Mouse (Mus musculus) embryonic facial prominence, embryonic 10.5 days (tissue): ENCODE measurements around the gene Gnat1. TPM values are rescaled to one million over a fixed set of nuclear protein-coding genes. Genes with fewer than 3 reads are reported as not detected.

Source experiments
- DNase-seq: peaks from one replicate; pipeline ENCODE4 v3.0.0-alpha.2; 2017; ENCODE audit warnings: low spot score
- H3K27ac ChIP-seq: fragments of 300-500 bp; sonication (generic); replicated peaks from 2 replicates; pipeline ENCODE4 v1.5.1; 2016; ENCODE audit warnings: mild to moderate bottlenecking
- H3K27me3 ChIP-seq: fragments of 300-500 bp; sonication (generic); replicated peaks from 2 replicates; pipeline ENCODE4 v1.6.1; 2016; ENCODE audit warnings: low read depth, mild to moderate bottlenecking; ENCODE audit not compliant: poor library complexity, severe bottlenecking
- H3K36me3 ChIP-seq: fragments of 300-500 bp; sonication (generic); replicated peaks from 2 replicates; pipeline ENCODE4 v1.6.1; 2016; ENCODE audit warnings: mild to moderate bottlenecking, moderate library complexity
- H3K4me1 ChIP-seq: fragments of 300-500 bp; sonication (generic); 2 replicates; pipeline ENCODE4 v1.6.1; 2016
- H3K4me3 ChIP-seq: fragments of 300-500 bp; sonication (generic); 2 replicates; pipeline ENCODE4 v1.5.1; 2016; ENCODE audit warnings: mild to moderate bottlenecking, moderate library complexity
- H3K9me3 ChIP-seq: fragments of 300-500 bp; sonication (generic); 2 replicates; pipeline ENCODE4 v1.6.1; 2016; ENCODE audit warnings: mild to moderate bottlenecking
- WGBS: fragments of 180-500 bp; shearing (Covaris S2); methylation state at CpG from one replicate; pipeline ENCODE4 v1.1.7; 2016; 5-methylcytosine and 5-hydroxymethylcytosine counted together
- polyA plus RNA-seq: library from polyadenylated mRNA; unstranded; fragments of >200 nt; fragmentation: Nextera tagmentation; extraction: Ambion mirVana; gene quantifications from 2 replicates; pipeline ENCODE4 v1.2.1, GENCODE M21; 2016

Gnat1 gene
- polyA plus RNA-seq, 1 experiment from 2014 or later, result 3.4 TPM

GRCm38 (mm10) chr9:107633661-107634405 lies 45.7 kb downstream of the Gnat1 start:
- H3K4me3 ChIP-seq, result peak overlapping the region; percentile 95
- no peaks in the 10 kb centered on the region for H3K27me3 ChIP-seq
- H3K9me3 ChIP-seq, result no peaks in the 10 kb centered on the region
- peak; percentile 49 for DNase-seq
- H3K27ac ChIP-seq, result peak overlapping the region; percentile 96
- H3K4me1 ChIP-seq, result peaks cover 88% of the 10 kb centered on the region
- 3% methylated on average over 15 of the region's 15 CpGs for WGBS
- H3K36me3 ChIP-seq, result peaks cover 27% of the 10 kb centered on the region

GRCm38 (mm10) chr9:107633091-107633660 lies 46.3 kb downstream of the Gnat1 start:
- WGBS, result 2% methylated on average over 33 of the region's 33 CpGs
- Histone ChIP-seq H3K4me3 (peak overlapping the region; percentile 95), H3K27me3 (no peaks in the 10 kb centered on the region), H3K4me1 (peaks cover 94% of the 10 kb centered on the region), H3K36me3 (peaks cover 33% of the 10 kb centered on the region), H3K27ac (peak overlapping the region; percentile 96), H3K9me3 (no peaks in the 10 kb centered on the region)
- DNase-seq, result peak; percentile 85

GRCm38 (mm10) chr9:107632478-107632877 lies 47.0 kb downstream of the Gnat1 start:
- H3K9me3 ChIP-seq, result no peaks in the 10 kb centered on the region
- no peaks in the 10 kb centered on the region for H3K27me3 ChIP-seq
- no peak for DNase-seq
- peak overlapping the region; percentile 96 for H3K27ac ChIP-seq
- H3K36me3 ChIP-seq, result peaks cover 39% of the 10 kb centered on the region
- peak overlapping the region; percentile 95 for H3K4me3 ChIP-seq
- H3K4me1 ChIP-seq, result peaks cover 96% of the 10 kb centered on the region
- WGBS, result 76% methylated on average over 6 of the region's 6 CpGs

- H3K27me3 ChIP-seq, result no peaks in the 10 kb centered on the region
- no peak for DNase-seq
- WGBS, result 77% methylated on average over 8 of the region's 8 CpGs
- no peaks in the 10 kb centered on the region for H3K9me3 ChIP-seq
- peaks cover 96% of the 10 kb centered on the region for H3K4me1 ChIP-seq
- H3K27ac ChIP-seq, result peak overlapping the region; percentile 96
- peak overlapping the region; percentile 95 for H3K4me3 ChIP-seq
- peaks cover 40% of the 10 kb centered on the region for H3K36me3 ChIP-seq
Measured at GRCm38 (mm10) chr9:107631861-107632260, 47.7 kb downstream of the Gnat1 start.

- no peaks in the 10 kb centered on the region for H3K9me3 ChIP-seq
- H3K36me3 ChIP-seq, result peaks cover 44% of the 10 kb centered on the region
- 54% methylated on average over 9 of the region's 9 CpGs for whole genome bisulfite sequencing
- peak overlapping the region; percentile 95 for H3K4me3 ChIP-seq
- H3K27ac ChIP-seq, result peak overlapping the region; percentile 96
- H3K27me3 ChIP-seq, result no peaks in the 10 kb centered on the region
- peaks cover 97% of the 10 kb centered on the region for H3K4me1 ChIP-seq
- DNase-seq, result no peak
Measured at GRCm38 (mm10) chr9:107631311-107631826, 48.1 kb downstream of the Gnat1 start.

- H3K4me3 ChIP-seq, result peak overlapping the region; percentile 95
- WGBS, result 3% methylated on average over 4 of the region's 4 CpGs
- H3K4me1 ChIP-seq, result peaks cover 98% of the 10 kb centered on the region
- DNase-seq, result peak; percentile 84
- H3K27me3 ChIP-seq, result no peaks in the 10 kb centered on the region
- H3K27ac ChIP-seq, result peak overlapping the region; percentile 96
- no peaks in the 10 kb centered on the region for H3K9me3 ChIP-seq
- H3K36me3 ChIP-seq, result peaks cover 52% of the 10 kb centered on the region
Measured at GRCm38 (mm10) chr9:107630576-107630975, 48.9 kb downstream of the Gnat1 start.

GRCm38 (mm10) chr9:107629901-107630425 lies 49.5 kb downstream of the Gnat1 start:
- H3K4me1 ChIP-seq, result peaks cover 97% of the 10 kb centered on the region
- peak overlapping the region; percentile 96 for H3K27ac ChIP-seq
- peak; percentile 64 for DNase-seq
- peak overlapping the region; percentile 95 for H3K4me3 ChIP-seq
- H3K36me3 ChIP-seq, result peaks cover 58% of the 10 kb centered on the region
- no peaks in the 10 kb centered on the region for H3K9me3 ChIP-seq
- 11% methylated on average over 14 of the region's 14 CpGs for WGBS
- no peaks in the 10 kb centered on the region for H3K27me3 ChIP-seq

- no peaks in the 10 kb centered on the region for H3K9me3 ChIP-seq
- no peak for DNase-seq
- 35% methylated on average over 4 of the region's 4 CpGs for WGBS
- no peaks in the 10 kb centered on the region for H3K27me3 ChIP-seq
- peaks cover 64% of the 10 kb centered on the region for H3K36me3 ChIP-seq
- H3K27ac ChIP-seq, result peak overlapping the region; percentile 96
- H3K4me1 ChIP-seq, result peaks cover 98% of the 10 kb centered on the region
- peak overlapping the region; percentile 46 for H3K4me3 ChIP-seq
Measured at GRCm38 (mm10) chr9:107629411-107629730, 50.1 kb downstream of the Gnat1 start.

GRCm38 (mm10) chr9:107628721-107629410 lies 50.6 kb downstream of the Gnat1 start:
- H3K27me3 ChIP-seq, result no peaks in the 10 kb centered on the region
- peaks cover 94% of the 10 kb centered on the region for H3K4me1 ChIP-seq
- peaks cover 69% of the 10 kb centered on the region for H3K36me3 ChIP-seq
- H3K9me3 ChIP-seq, result no peaks in the 10 kb centered on the region
- DNase-seq, result peak; percentile 47
- H3K4me3 ChIP-seq, result peak overlapping the region; percentile 46
- WGBS, result 41% methylated on average over 15 of the region's 15 CpGs
- H3K27ac ChIP-seq, result peak overlapping the region; percentile 96

GRCm38 (mm10) chr9:107627387-107628255 lies 51.9 kb downstream of the Gnat1 start:
- DNase-seq, result no peak
- H3K4me1 ChIP-seq, result peaks cover 81% of the 10 kb centered on the region
- H3K9me3 ChIP-seq, result no peaks in the 10 kb centered on the region
- H3K4me3 ChIP-seq, result peak overlapping the region; percentile 46
- 38% methylated on average over 20 of the region's 20 CpGs for WGBS
- no peaks in the 10 kb centered on the region for H3K27me3 ChIP-seq
- peak overlapping the region; percentile 96 for H3K27ac ChIP-seq
- peaks cover 76% of the 10 kb centered on the region for H3K36me3 ChIP-seq

- Histone ChIP-seq H3K36me3 (peaks cover 76% of the 10 kb centered on the region), H3K4me3 (peak overlapping the region; percentile 46), H3K27me3 (no peaks in the 10 kb centered on the region), H3K4me1 (peaks cover 74% of the 10 kb centered on the region), H3K27ac (peak overlapping the region; percentile 96), H3K9me3 (no peaks in the 10 kb centered on the region)
- 3% methylated on average over 2 of the region's 2 CpGs for WGBS
- peak; percentile 96 for DNase-seq
Measured at GRCm38 (mm10) chr9:107626844-107627277, 52.7 kb downstream of the Gnat1 start.
